Mouse (Mus musculus): ENCODE measurements around the gene Pnpt1. TPM values are rescaled to one million over a fixed set of nuclear protein-coding genes. Genes with fewer than 3 reads are reported as not detected.
A peak's percentile ranks its signal among the peaks of the same experiment; 100 is the strongest.

Pnpt1 gene
- polyA plus RNA-seq (2015; fragmentation: Nextera tagmentation; extraction: Ambion mirVana) = 36.0 and 42.3 TPM in 2 replicates

DNA sequence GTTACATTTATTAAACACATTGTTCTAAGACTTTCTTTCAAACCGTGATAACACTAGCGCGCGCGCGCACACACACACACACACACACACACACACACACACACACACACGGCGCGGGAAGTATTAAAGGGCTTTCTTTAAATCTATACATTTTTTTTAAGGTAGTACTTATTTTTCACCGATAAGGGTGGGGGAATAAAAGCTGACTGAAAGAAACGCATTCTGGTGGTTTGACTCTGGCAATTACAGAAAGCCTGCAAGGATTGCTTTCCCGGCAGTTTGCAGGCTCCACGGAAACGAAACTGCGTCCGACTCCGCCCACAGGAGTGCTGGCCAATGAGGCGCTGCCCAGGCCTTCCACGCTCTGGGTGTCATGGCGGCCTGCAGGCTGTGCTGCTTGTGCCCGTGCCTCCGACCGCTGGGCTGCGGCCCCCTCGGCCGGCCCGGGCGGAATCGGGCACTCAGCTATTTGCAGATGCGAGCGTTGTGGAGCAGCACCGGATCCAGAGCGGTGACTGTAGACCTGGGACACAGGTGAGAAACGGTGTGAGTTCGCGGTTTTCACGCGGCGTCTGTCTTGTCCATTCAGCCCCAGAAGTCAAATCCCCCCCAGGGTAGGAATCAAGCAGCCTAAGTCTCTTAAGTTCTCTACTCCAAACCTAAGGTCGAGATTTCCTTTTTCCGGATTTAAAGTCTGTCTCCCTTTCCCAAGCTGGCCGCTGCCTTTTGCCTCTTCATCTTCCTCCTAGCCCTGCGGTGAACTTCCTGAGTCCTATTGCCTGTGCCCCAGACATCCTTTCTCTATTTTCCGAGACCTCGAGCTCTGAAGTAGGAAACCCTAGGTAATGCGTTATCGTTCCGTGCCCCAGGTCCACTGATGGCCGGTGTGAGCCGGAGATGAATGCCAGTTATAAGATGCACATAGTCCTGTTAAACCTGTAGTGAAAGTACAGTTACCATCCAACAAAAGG, at the start of gene Pnpt1:
Gene Pnpt1 (plus strand): TSS at position 360 of the 971 bp plus-strand sequence.
- peak within 1 kb of the TSS; percentile 92 for H3K4me3 ChIP-seq (replicated peaks; ENCODE audit: low read length)
- 5% methylated on average over 50 of the region's 50 CpGs for WGBS
- ATAC-seq (ENCODE audit: insufficient read depth, low FRiP score) = peak; percentile 100
- H3K4me1 ChIP-seq (ENCODE audit: control insufficient read depth, insufficient read depth, low read length) = no peaks in the 10 kb centered on the region; the same call in 1 of the 2 replicates
- H3K36me3 ChIP-seq (ENCODE audit: control insufficient read depth, insufficient read depth, low read length) = no peaks in the 10 kb centered on the region
- no peaks in the 10 kb centered on the region for H3K9me3 ChIP-seq (replicated peaks; ENCODE audit: control insufficient read depth, low read length)
- peak within 1 kb of the TSS; percentile 92 for H3K9ac ChIP-seq (ENCODE audit: low read length)
- no peaks in the 10 kb centered on the region for H3K27me3 ChIP-seq (ENCODE audit: control insufficient read depth, insufficient read depth, low read length)
- H3K4me2 ChIP-seq (ENCODE audit: low read depth, low read length) = peak within 1 kb of the TSS; percentile 86
- H3K27ac ChIP-seq (ENCODE audit: low read length) = peak within 1 kb of the TSS; percentile 55

DNA sequence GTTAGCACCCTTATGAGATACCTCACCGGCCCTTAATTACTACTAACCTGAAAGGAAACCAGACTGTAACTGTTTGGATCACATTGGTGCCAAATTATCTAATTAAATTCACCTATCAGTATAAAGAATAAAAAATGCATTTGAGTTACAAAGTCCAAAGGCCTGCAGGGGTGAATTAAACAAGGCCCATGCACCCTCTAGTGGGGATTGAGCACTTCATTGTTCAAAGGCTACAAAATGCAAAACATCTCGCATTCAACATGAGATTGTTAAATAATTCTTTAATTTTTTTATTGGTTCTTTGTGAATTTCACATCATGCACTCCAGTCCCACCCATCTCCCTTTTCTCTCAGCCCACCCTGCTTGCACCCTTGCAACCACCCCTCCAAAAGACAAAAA, 38.1 kb upstream of the Pnpt1 start:
- no peaks in the 10 kb centered on the region for H3K9me3 ChIP-seq (replicated peaks; ENCODE audit: control insufficient read depth, low read length)
- no peak overlapping the region for H3K27ac ChIP-seq (ENCODE audit: low read length)
- H3K4me3 ChIP-seq (replicated peaks; ENCODE audit: low read length) = no peak overlapping the region
- H3K4me1 ChIP-seq (ENCODE audit: control insufficient read depth, insufficient read depth, low read length) = no peaks in the 10 kb centered on the region
- H3K36me3 ChIP-seq (ENCODE audit: control insufficient read depth, insufficient read depth, low read length) = no peaks in the 10 kb centered on the region
- ATAC-seq (ENCODE audit: insufficient read depth, low FRiP score) = no peak
- no peak overlapping the region for H3K9ac ChIP-seq (ENCODE audit: low read length)
- WGBS = 83% methylated on average over 2 of the region's 2 CpGs
- H3K4me2 ChIP-seq (ENCODE audit: low read depth, low read length) = no peak overlapping the region
- no peaks in the 10 kb centered on the region for H3K27me3 ChIP-seq (ENCODE audit: control insufficient read depth, insufficient read depth, low read length)

DNA sequence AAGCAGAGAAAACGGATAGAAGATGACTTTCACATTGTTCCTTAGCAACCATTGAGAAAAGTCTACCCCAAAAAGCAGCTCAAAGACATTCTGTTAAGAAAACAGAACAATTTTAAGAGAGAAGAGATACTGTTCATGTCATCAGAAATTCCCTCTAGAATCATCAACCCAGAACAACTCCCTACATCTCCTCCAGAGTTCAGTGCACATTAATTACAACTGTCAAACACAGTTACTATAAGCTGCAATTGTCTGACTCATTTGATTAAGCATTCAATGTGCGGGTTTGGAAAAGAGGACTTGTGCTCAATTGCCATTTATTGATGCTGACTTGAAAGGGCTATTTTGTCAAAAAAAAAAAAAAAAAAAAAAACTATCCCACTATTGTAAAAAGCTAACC, 31.6 kb upstream of the Pnpt1 start:
- 34% methylated on average over 2 of the region's 2 CpGs for WGBS

DNA sequence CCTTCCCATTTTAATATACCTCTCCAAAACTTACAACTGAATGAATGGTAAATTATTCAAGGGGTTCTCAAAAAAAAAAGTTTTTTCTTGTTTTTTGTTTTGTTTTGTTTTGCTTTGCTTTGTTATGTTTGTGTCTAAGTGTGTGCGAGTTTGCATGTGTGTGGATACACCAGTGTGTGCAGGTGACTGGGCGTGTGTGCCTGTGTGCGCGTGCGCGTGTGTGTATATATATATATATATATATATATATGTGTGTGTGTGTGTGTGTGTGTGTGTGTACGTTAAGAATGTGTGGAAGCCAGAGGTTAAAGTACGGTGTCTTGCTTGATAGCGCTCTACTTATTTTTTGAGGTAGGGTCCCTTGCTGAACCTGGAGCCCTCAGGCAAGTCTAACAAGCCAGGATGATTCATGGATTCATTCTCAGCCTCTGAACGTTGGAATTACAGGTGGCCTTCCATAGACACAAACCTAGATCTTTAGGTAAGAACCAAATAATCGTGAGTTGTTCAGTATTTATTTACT, 621 bp upstream of the Pnpt1 start:
- Histone ChIP-seq H3K36me3 (ENCODE audit: control insufficient read depth, insufficient read depth, low read length) (no peaks in the 10 kb centered on the region), H3K27ac (ENCODE audit: low read length) (no peak overlapping the region), H3K4me3 (replicated peaks; ENCODE audit: low read length) (peak overlapping the region; percentile 92), H3K27me3 (ENCODE audit: control insufficient read depth, insufficient read depth, low read length) (no peaks in the 10 kb centered on the region), H3K4me2 (ENCODE audit: low read depth, low read length) (peak overlapping the region; percentile 72), H3K4me1 (ENCODE audit: control insufficient read depth, insufficient read depth, low read length) (no peaks in the 10 kb centered on the region; the same call in 1 of the 2 replicates), H3K9ac (ENCODE audit: low read length) (peak overlapping the region; percentile 92), H3K9me3 (replicated peaks; ENCODE audit: control insufficient read depth, low read length) (no peaks in the 10 kb centered on the region)
- WGBS = 48% methylated on average over 11 of the region's 11 CpGs
- peak; percentile 43 for ATAC-seq (ENCODE audit: insufficient read depth, low FRiP score)

More for the DNA sequence above, 31.6 kb upstream of the Pnpt1 start:
- Histone ChIP-seq H3K27ac (ENCODE audit: low read length) (no peak overlapping the region), H3K36me3 (ENCODE audit: control insufficient read depth, insufficient read depth, low read length) (no peaks in the 10 kb centered on the region), H3K27me3 (ENCODE audit: control insufficient read depth, insufficient read depth, low read length) (no peaks in the 10 kb centered on the region), H3K9ac (ENCODE audit: low read length) (no peak overlapping the region), H3K4me1 (ENCODE audit: control insufficient read depth, insufficient read depth, low read length) (no peaks in the 10 kb centered on the region), H3K9me3 (replicated peaks; ENCODE audit: control insufficient read depth, low read length) (no peaks in the 10 kb centered on the region), H3K4me2 (ENCODE audit: low read depth, low read length) (no peak overlapping the region), H3K4me3 (replicated peaks; ENCODE audit: low read length) (no peak overlapping the region)
- no peak for ATAC-seq (ENCODE audit: insufficient read depth, low FRiP score)

DNA sequence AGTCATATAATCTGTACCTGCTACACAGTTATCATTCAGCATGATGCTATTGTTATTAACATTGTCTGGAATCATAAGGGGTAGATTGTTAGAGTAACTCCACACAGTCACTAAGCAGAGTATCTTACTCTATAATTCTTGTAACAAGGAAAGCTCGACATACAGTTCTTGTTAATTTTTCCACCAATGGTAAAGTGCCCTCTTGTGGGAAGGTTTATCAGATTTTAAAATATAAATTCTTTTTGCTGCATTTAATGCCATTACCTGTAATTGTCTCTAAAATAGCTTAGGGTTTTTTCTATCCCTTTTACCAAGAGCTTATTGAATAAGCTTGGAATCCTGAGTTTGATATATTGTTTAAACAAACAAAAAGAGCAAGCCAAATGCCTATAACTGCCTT, 10.1 kb downstream of the Pnpt1 start:
- 61% methylated on average over 1 of the region's 1 CpGs for WGBS
- ATAC-seq (ENCODE audit: insufficient read depth, low FRiP score) = no peak

DNA sequence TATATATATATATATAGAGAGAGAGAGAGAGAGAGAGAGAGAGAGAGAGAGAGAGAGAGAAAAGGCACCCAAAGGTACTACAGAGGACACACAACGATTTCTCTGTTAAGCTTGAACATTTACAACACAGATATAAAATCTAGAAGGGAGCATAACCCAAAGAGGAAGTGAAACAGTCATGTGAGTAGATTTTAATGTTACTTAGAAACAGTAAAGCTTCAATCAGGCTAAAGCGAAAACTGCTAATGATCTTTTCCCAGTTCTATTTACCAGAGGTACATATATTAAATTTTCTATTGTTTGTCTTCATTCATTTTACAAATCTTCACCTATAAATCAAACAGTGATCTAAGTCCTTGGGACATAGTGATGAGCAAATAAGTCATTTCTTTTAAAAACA, 18.4 kb downstream of the Pnpt1 start:
- no peaks in the 10 kb centered on the region for H3K27me3 ChIP-seq (ENCODE audit: control insufficient read depth, insufficient read depth, low read length)
- peaks cover 4% of the 10 kb centered on the region; the same call in 1 of the 2 replicates for H3K36me3 ChIP-seq (ENCODE audit: control insufficient read depth, insufficient read depth, low read length)
- H3K4me2 ChIP-seq (ENCODE audit: low read depth, low read length) = no peak overlapping the region
- 88% methylated on average over 2 of the region's 2 CpGs for WGBS
- no peak overlapping the region for H3K27ac ChIP-seq (ENCODE audit: low read length)
- no peak overlapping the region for H3K4me3 ChIP-seq (replicated peaks; ENCODE audit: low read length)
- no peak for ATAC-seq (ENCODE audit: insufficient read depth, low FRiP score)
- no peak overlapping the region for H3K9ac ChIP-seq (ENCODE audit: low read length)
- no peaks in the 10 kb centered on the region for H3K4me1 ChIP-seq (ENCODE audit: control insufficient read depth, insufficient read depth, low read length)
- H3K9me3 ChIP-seq (replicated peaks; ENCODE audit: control insufficient read depth, low read length) = no peaks in the 10 kb centered on the region

More for the DNA sequence above, 10.1 kb downstream of the Pnpt1 start:
- no peaks in the 10 kb centered on the region for H3K9me3 ChIP-seq (replicated peaks; ENCODE audit: control insufficient read depth, low read length)
- H3K27me3 ChIP-seq (ENCODE audit: control insufficient read depth, insufficient read depth, low read length) = no peaks in the 10 kb centered on the region
- H3K4me2 ChIP-seq (ENCODE audit: low read depth, low read length) = no peak overlapping the region
- H3K36me3 ChIP-seq (ENCODE audit: control insufficient read depth, insufficient read depth, low read length) = peaks cover 9% of the 10 kb centered on the region; the same call in 1 of the 2 replicates
- no peak overlapping the region for H3K9ac ChIP-seq (ENCODE audit: low read length)
- no peak overlapping the region for H3K4me3 ChIP-seq (replicated peaks; ENCODE audit: low read length)
- no peaks in the 10 kb centered on the region for H3K4me1 ChIP-seq (ENCODE audit: control insufficient read depth, insufficient read depth, low read length)
- H3K27ac ChIP-seq (ENCODE audit: low read length) = no peak overlapping the region

DNA sequence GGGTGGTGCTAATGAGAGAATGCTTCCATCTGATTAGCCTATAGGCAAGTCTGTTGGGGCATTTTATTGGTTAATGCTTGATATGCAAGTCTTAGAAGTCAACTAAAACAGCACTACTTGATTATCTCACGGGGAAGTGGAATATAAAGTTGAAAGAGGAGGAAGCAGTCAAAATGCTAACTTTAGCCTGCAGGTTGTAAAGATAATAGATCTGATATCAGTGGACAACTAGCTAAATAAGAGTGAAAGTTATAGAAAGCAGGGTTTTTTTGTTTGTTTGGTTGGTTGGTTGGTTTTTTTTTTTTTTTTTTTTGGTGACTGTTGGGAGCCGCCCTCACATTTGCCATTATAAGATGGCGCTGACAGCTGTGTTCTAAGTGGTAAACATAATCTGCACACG, 33.0 kb downstream of the Pnpt1 start:
- H3K27ac ChIP-seq (ENCODE audit: low read length) = no peak overlapping the region
- no peak overlapping the region for H3K4me3 ChIP-seq (replicated peaks; ENCODE audit: low read length)
- 90% methylated on average over 4 of the region's 4 CpGs for WGBS
- H3K9ac ChIP-seq (ENCODE audit: low read length) = no peak overlapping the region
- no peak overlapping the region for H3K4me2 ChIP-seq (ENCODE audit: low read depth, low read length)
- no peaks in the 10 kb centered on the region for H3K4me1 ChIP-seq (ENCODE audit: control insufficient read depth, insufficient read depth, low read length)
- no peaks in the 10 kb centered on the region for H3K27me3 ChIP-seq (ENCODE audit: control insufficient read depth, insufficient read depth, low read length)
- H3K9me3 ChIP-seq (replicated peaks; ENCODE audit: control insufficient read depth, low read length) = no peaks in the 10 kb centered on the region
- H3K36me3 ChIP-seq (ENCODE audit: control insufficient read depth, insufficient read depth, low read length) = peaks cover 6% of the 10 kb centered on the region; the same call in 1 of the 2 replicates
- ATAC-seq (ENCODE audit: insufficient read depth, low FRiP score) = no peak

DNA sequence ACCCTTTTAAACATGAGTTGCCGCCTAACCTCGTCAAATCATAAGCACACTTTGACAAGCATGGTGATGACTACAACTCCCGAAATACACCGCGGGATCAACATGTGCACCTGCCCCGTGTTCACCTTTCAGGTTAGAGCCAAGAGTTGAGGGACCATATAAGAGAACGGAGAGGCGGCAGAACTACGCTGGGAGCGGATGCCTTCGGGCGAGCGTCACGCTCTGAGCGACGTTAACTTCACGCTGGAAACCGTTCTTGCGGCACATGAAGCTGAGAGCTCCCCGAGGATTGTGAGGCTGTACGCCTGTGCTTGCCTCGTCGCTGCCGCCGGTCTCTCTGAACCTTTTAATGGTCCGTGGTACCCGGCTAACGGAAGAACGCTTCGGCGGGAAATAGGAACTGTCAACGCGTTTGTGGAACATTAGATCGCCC, 41.4 kb downstream of the Pnpt1 start:
- Histone ChIP-seq H3K4me2 (ENCODE audit: low read depth, low read length) (peak overlapping the region; percentile 84), H3K9me3 (replicated peaks; ENCODE audit: control insufficient read depth, low read length) (no peaks in the 10 kb centered on the region), H3K27me3 (ENCODE audit: control insufficient read depth, insufficient read depth, low read length) (no peaks in the 10 kb centered on the region), H3K4me3 (replicated peaks; ENCODE audit: low read length) (peak overlapping the region; percentile 86), H3K4me1 (ENCODE audit: control insufficient read depth, insufficient read depth, low read length) (peaks cover 13% of the 10 kb centered on the region), H3K27ac (ENCODE audit: low read length) (peak overlapping the region; percentile 97), H3K9ac (ENCODE audit: low read length) (peak overlapping the region; percentile 77), H3K36me3 (ENCODE audit: control insufficient read depth, insufficient read depth, low read length) (no peaks in the 10 kb centered on the region)
- ATAC-seq (ENCODE audit: insufficient read depth, low FRiP score) = peak; percentile 42
- under 1% methylated on average over 34 of the region's 34 CpGs for WGBS

DNA sequence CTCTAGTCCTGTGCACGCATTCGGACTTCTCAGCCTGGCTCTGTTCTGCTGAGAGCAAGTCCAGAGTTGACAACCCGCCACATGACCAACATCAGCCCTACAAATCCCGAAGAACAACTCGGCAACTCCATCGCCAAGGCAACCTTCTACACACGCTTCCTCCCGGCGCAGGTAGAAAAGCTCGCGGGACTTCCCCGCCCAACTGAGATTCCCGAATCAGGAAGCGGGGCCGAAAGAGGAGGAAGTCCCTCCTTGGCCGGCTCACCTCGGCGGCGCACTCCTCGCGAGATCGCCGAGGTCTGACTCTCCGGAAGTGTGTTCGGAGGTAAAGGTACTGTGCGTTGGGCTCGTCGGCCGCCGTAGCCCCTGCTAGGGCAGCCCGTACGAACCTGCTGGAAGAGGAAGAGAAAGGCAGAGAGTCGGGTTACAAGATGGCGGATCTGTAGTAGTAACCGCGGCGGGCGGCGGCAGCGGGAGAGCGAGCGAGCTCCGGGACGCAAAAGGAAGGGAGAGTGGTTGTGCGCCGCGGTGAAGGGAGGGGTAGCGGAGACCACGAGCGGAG, 42.1 kb downstream of the Pnpt1 start, which contains the start of gene Ppp4r3b:
Gene Ppp4r3b (plus strand): TSS at position 328 of the 562 bp plus-strand sequence.
- Histone ChIP-seq H3K9ac (ENCODE audit: low read length) (peak within 1 kb of the TSS; percentile 96), H3K9me3 (replicated peaks; ENCODE audit: control insufficient read depth, low read length) (no peaks in the 10 kb centered on the region), H3K36me3 (ENCODE audit: control insufficient read depth, insufficient read depth, low read length) (no peaks in the 10 kb centered on the region), H3K4me1 (ENCODE audit: control insufficient read depth, insufficient read depth, low read length) (peaks cover 13% of the 10 kb centered on the region), H3K27me3 (ENCODE audit: control insufficient read depth, insufficient read depth, low read length) (no peaks in the 10 kb centered on the region), H3K4me3 (replicated peaks; ENCODE audit: low read length) (peak within 1 kb of the TSS; percentile 86), H3K4me2 (ENCODE audit: low read depth, low read length) (peak within 1 kb of the TSS; percentile 87), H3K27ac (ENCODE audit: low read length) (peak within 1 kb of the TSS; percentile 97)
- under 1% methylated on average over 50 of the region's 50 CpGs for WGBS
- peak; percentile 99 for ATAC-seq (ENCODE audit: insufficient read depth, low FRiP score)
